In the genomic region with DNA sequence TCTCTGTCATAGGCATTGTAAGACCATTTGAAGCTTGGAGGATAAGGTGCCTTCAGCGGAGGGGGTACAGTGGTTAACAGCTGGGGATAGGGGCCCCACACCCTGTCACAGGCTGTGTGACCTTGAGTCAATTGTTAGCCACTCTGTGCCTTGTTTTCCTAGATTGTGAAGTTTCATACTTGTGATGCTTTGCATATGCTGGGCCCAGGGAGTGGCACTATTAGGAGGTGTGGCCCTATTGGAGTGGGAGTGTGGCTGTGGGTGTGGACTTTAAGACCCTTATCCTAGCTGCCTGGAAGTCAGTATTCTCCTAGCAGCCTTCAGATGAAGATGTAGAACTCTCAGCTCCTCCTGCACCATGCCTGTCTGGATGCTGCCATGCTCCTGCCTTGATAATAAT, we compare ENCODE assay signal across 2 mouse cellular contexts. TPM values are rescaled to one million over a fixed set of nuclear protein-coding genes. Genes with fewer than 3 reads are reported as not detected.
"Had no signal": no experiment of that assay in that cellular context is flagged by ENCODE, and none has a peak within 500 bp of the region (broad histone marks: within the 10 kb centered on the region; RNA-seq: fewer than 3 reads in every experiment).

No protein-coding gene starts in this region.

RNA-seq across cellular contexts. Expression of gene Arhgap8, which starts 3.8 kb away (rescaled TPM):
- total RNA-seq: megakaryocyte, adult 5-6 weeks had no signal
- polyA plus RNA-seq: macrophage had no signal
